Mouse (Mus musculus) liver, postnatal 0 days (tissue): ENCODE data around the gene Fnip1. TPM values are rescaled to one million over a fixed set of nuclear protein-coding genes. Genes with fewer than 3 reads are reported as not detected.

ENCODE experiments used
- ATAC-seq: fragments of 200-750 bp; cut with Nextera tagmentation; 2 replicates; pipeline ENCODE4 v1.8.0; 2017; ENCODE audit warnings: mild to moderate bottlenecking, moderate library complexity
- DNase-seq: peaks from one replicate; pipeline ENCODE4 v3.0.0-alpha.2; 2016
- H3K27ac ChIP-seq: fragments of 300-500 bp; sonication (generic); 2 replicates; pipeline ENCODE4 v1.5.1; 2014; ENCODE audit warnings: antibody characterized with exemption, moderate library complexity, mild to moderate bottlenecking, low read depth
- H3K27me3 ChIP-seq: fragments of 300-500 bp; sonication (generic); 2 replicates; pipeline ENCODE4 v1.6.1; 2014; ENCODE audit warnings: low read length, control low read depth, mixed read lengths; ENCODE audit not compliant: insufficient read depth
- H3K36me3 ChIP-seq: fragments of 300-500 bp; sonication (generic); replicated peaks from 2 replicates; pipeline ENCODE4 v1.6.1; 2014; ENCODE audit warnings: mild to moderate bottlenecking, control low read depth, low read length, moderate library complexity, mixed read lengths; ENCODE audit not compliant: insufficient read depth
- H3K4me1 ChIP-seq: fragments of 300-500 bp; sonication (generic); 2 replicates; pipeline ENCODE4 v1.6.1; 2014; ENCODE audit warnings: antibody characterized with exemption, mild to moderate bottlenecking, control low read depth; ENCODE audit not compliant: insufficient read depth
- H3K4me2 ChIP-seq: fragments of 300-500 bp; sonication (generic); 2 replicates; pipeline ENCODE4 v1.6.1; 2014; ENCODE audit warnings: low read depth, mild to moderate bottlenecking, low read length, moderate library complexity, mixed read lengths
- H3K4me3 ChIP-seq: fragments of 300-500 bp; sonication (generic); 2 replicates; pipeline ENCODE4 v1.5.1; 2014; ENCODE audit warnings: low read depth, low read length
- H3K9ac ChIP-seq: fragments of 300-500 bp; sonication (generic); replicated peaks from 2 replicates; pipeline ENCODE4 v1.6.1; 2014; ENCODE audit warnings: mild to moderate bottlenecking, moderate library complexity
- H3K9me3 ChIP-seq: fragments of 300-500 bp; sonication (generic); 2 replicates; pipeline ENCODE4 v1.6.1; 2016; ENCODE audit warnings: mild to moderate bottlenecking, control low read depth, low read length, mixed read lengths
- CTCF ChIP-seq: sonication (generic); IDR thresholded peaks from 2 replicates; pipeline ENCODE4 v1.5.1; 2016; ENCODE audit warnings: antibody characterized with exemption, low read depth
- EP300 ChIP-seq: IDR thresholded peaks from 2 replicates; pipeline ENCODE4 v1.6.1; 2016; ENCODE audit warnings: antibody characterized with exemption, low read depth, mild to moderate bottlenecking
- WGBS: fragments of 180-500 bp; shearing (Covaris S2); extraction: QIAGEN DNeasy Blood & Tissue Kit; methylation state at CpG from one replicate; pipeline ENCODE4 v1.1.7; 2014; ENCODE audit not compliant: insufficient replicate concordance; 5-methylcytosine and 5-hydroxymethylcytosine counted together
- polyA plus RNA-seq: library from polyadenylated mRNA; unstranded; fragments of >200 nt; fragmentation: Nextera tagmentation; extraction: Ambion mirVana; gene quantifications from 2 replicates; pipeline ENCODE4 v1.2.1, GENCODE M21; 2015

The Fnip1 gene
- polyA plus RNA-seq, 1 experiment from 2014 or later = 5.2 TPM

DNA sequence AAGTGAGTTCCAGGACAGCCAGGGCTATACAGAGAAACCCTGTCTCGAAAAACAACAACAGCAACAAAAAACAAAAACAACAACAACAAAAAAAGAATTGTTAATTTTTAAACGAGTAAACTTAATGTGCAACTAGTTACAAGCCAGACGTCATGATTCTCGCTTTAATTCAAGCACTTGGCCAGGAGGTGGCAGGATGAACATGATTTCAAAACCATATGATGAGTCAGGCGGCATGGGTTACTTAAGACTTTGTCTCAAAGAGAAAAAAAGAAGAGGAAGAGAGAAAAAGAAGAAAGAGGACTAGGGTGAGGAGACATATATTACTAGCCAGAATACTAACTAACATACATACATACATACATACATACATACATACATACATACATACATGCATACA, 124.8 kb downstream of the Fnip1 start:
- no peak for DNase-seq
- no peak for ATAC-seq
- TF ChIP-seq CTCF (peak; percentile 54), EP300 (no peak)

More for the DNA sequence above, 124.8 kb downstream of the Fnip1 start:
- H3K27ac ChIP-seq = no peak overlapping the region
- no peaks in the 10 kb centered on the region for H3K4me1 ChIP-seq
- H3K9me3 ChIP-seq = no peaks in the 10 kb centered on the region; the same call in 1 of the 2 replicates
- H3K4me2 ChIP-seq = no peak overlapping the region
- no peaks in the 10 kb centered on the region; the same call in 1 of the 2 replicates for H3K36me3 ChIP-seq
- H3K27me3 ChIP-seq = no peaks in the 10 kb centered on the region
- H3K4me3 ChIP-seq = no peak overlapping the region
- no peak overlapping the region for H3K9ac ChIP-seq
- WGBS = 57% methylated on average over 5 of the region's 5 CpGs

Other genes starting within 250 kb of the Fnip1 start
- gene Csf2, start 188.5 kb upstream of the Fnip1 start, polyA plus RNA-seq = not detected in 2 replicates
- gene Il3, start 170.9 kb upstream of the Fnip1 start, polyA plus RNA-seq = not detected in 2 replicates
- gene Acsl6, start 134.4 kb upstream of the Fnip1 start, polyA plus RNA-seq = 0.49 and 0.67 TPM in 2 replicates
- not detected in 2 replicates for gene Meikin, start 67.5 kb upstream of the Fnip1 start, polyA plus RNA-seq
- 10.6 and 14.7 TPM in 2 replicates for gene Rapgef6, start 84.6 kb downstream of the Fnip1 start, polyA plus RNA-seq